Mouse (Mus musculus) liver, embryonic 14 days (tissue): ENCODE results near the gene Tex37. TPM values are rescaled to one million over a fixed set of nuclear protein-coding genes. Genes with fewer than 3 reads are reported as not detected.

Experiments
- polyA plus RNA-seq: library from polyadenylated mRNA; depleted of rRNA; stranded (reverse); fragments of >200 nt; gene quantifications from 2 replicates; pipeline ENCODE4 v1.2.3, GENCODE M21; 2012; rRNA removed

The Tex37 gene
- not detected in 2 replicates for polyA plus RNA-seq

DNA sequence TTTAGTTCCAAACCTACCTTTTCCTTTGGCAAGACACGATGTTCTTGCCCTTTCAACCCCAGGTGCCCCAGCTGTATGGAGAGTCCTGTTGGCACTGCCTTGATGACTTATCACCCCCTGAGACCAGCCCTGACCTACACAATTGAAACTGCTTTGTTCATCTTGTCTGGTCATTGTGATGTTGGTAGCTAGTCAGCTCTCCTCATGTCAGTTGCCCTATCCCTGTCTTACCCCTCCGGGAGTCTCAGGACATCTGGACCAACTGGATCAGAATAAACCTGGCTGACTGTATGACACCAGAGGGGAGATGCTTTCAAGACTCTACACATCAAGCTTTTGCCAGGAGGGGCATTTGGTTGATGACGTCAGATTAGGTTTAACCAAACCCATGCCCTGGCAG lies at the start of gene Tex37:
Gene Tex37, minus strand, starts transcription at position 101 of the 400 bp plus-strand sequence.

GRCm38 (mm10) chr6:70956285-70956912 lies 37.7 kb upstream of the Tex37 start, which contains the start of gene Foxi3:
Gene Foxi3, plus strand, starts transcription at chr6:70956531.

Other genes with a start within 250 kb of the Tex37 start
- gene Rpia, start 126.7 kb downstream of the Tex37 start, polyA plus RNA-seq, result 38.5 and 41.1 TPM in 2 replicates
- 3.4 and 3.7 TPM in 2 replicates for gene Eif2ak3, start 74.4 kb downstream of the Tex37 start, polyA plus RNA-seq
- not detected in 2 replicates for gene Foxi3, start 37.6 kb upstream of the Tex37 start, polyA plus RNA-seq
- 4.4 and 5.7 TPM in 2 replicates for gene Thnsl2, start 225.5 kb upstream of the Tex37 start, polyA plus RNA-seq